Mouse (Mus musculus) stomach, embryonic 15.5 days (tissue): Measurements from ENCODE around the gene Lrrc29. TPM values are rescaled to one million over a fixed set of nuclear protein-coding genes. Genes with fewer than 3 reads are reported as not detected.

Source experiments
- ATAC-seq: fragments of 200-750 bp; cut with Nextera tagmentation; 2 replicates; pipeline ENCODE4 v1.8.0; 2017; ENCODE audit warnings: low read depth, moderate number of reproducible peaks, moderate TSS enrichment; ENCODE audit not compliant: insufficient read depth, low FRiP score
- H3K27ac ChIP-seq: fragments of 300-500 bp; sonication (generic); 2 replicates; pipeline ENCODE4 v1.5.1; 2015; ENCODE audit warnings: mild to moderate bottlenecking, inconsistent platforms
- H3K27me3 ChIP-seq: fragments of 300-500 bp; sonication (generic); replicated peaks from 2 replicates; pipeline ENCODE4 v1.6.1; 2015; ENCODE audit warnings: inconsistent platforms
- H3K36me3 ChIP-seq: fragments of 300-500 bp; sonication (generic); 2 replicates; pipeline ENCODE4 v1.6.1; 2015; ENCODE audit warnings: inconsistent platforms
- H3K4me1 ChIP-seq: fragments of 300-500 bp; sonication (generic); 2 replicates; pipeline ENCODE4 v1.6.1; 2015; ENCODE audit warnings: inconsistent platforms
- H3K4me2 ChIP-seq: fragments of 300-500 bp; sonication (generic); 2 replicates; pipeline ENCODE4 v1.6.1; 2015; ENCODE audit warnings: mild to moderate bottlenecking, inconsistent platforms
- H3K4me3 ChIP-seq: fragments of 300-500 bp; sonication (generic); replicated peaks from 2 replicates; pipeline ENCODE4 v1.5.1; 2015; ENCODE audit warnings: inconsistent platforms
- H3K9ac ChIP-seq: fragments of 300-500 bp; sonication (generic); 2 replicates; pipeline ENCODE4 v1.6.1; 2015; ENCODE audit warnings: inconsistent platforms
- H3K9me3 ChIP-seq: fragments of 300-500 bp; sonication (generic); 2 replicates; pipeline ENCODE4 v1.6.1; 2016; ENCODE audit warnings: inconsistent platforms
- WGBS: fragments of 180-500 bp; shearing (Covaris S2); methylation state at CpG from one replicate; pipeline ENCODE4 v1.1.7; 2015; 5-methylcytosine and 5-hydroxymethylcytosine counted together
- polyA plus RNA-seq: library from polyadenylated mRNA; unstranded; fragments of >200 nt; fragmentation: Nextera tagmentation; extraction: Ambion mirVana; gene quantifications from 2 replicates; pipeline ENCODE4 v1.2.1, GENCODE M21; 2015

Gene Lrrc29
- polyA plus RNA-seq = 2.3 and 2.5 TPM in 2 replicates

- H3K36me3 ChIP-seq = peaks cover 25% of the 10 kb centered on the region
- H3K4me3 ChIP-seq = peak within 1 kb of the TSS; percentile 87
- no peaks in the 10 kb centered on the region for H3K9me3 ChIP-seq
- H3K27ac ChIP-seq = peak within 1 kb of the TSS; percentile 90
- peak within 1 kb of the TSS; percentile 82 for H3K4me2 ChIP-seq
- under 1% methylated on average over 36 of the region's 36 CpGs for WGBS
- no peaks in the 10 kb centered on the region for H3K27me3 ChIP-seq
- peak within 1 kb of the TSS; percentile 76 for H3K9ac ChIP-seq
- ATAC-seq = peak; percentile 89
- peaks cover 20% of the 10 kb centered on the region for H3K4me1 ChIP-seq
Observed at GRCm38 (mm10) chr8:105326141-105326672, at the start of gene Lrrc29, which contains the start of gene Tmem208. Lrrc29 (minus strand) TSS chr8:105326278. Tmem208 (plus strand) TSS chr8:105326354.

- Histone ChIP-seq H3K4me3 (peak overlapping the region; percentile 8), H3K27me3 (no peaks in the 10 kb centered on the region), H3K9me3 (no peaks in the 10 kb centered on the region), H3K36me3 (no peaks in the 10 kb centered on the region), H3K4me1 (peaks cover 13% of the 10 kb centered on the region; the same call in 1 of the 2 replicates), H3K27ac (no peak overlapping the region), H3K9ac (no peak overlapping the region), H3K4me2 (peak overlapping the region; percentile 49)
- WGBS = 30% methylated on average over 33 of the region's 33 CpGs
- no peak for ATAC-seq
Observed at GRCm38 (mm10) chr8:105374513-105374966, 48.5 kb upstream of the Lrrc29 start.

- Histone ChIP-seq H3K9ac (no peak within 1 kb of the TSS), H3K4me2 (peak within 1 kb of the TSS; percentile 49; the same call in 1 of the 2 replicates), H3K9me3 (no peaks in the 10 kb centered on the region), H3K36me3 (no peaks in the 10 kb centered on the region), H3K4me3 (no peak within 1 kb of the TSS), H3K4me1 (peaks cover 5% of the 10 kb centered on the region; the same call in 1 of the 2 replicates), H3K27me3 (no peaks in the 10 kb centered on the region), H3K27ac (no peak within 1 kb of the TSS)
- WGBS = 45% methylated on average over 2 of the region's 2 CpGs
- no peak for ATAC-seq
Observed at GRCm38 (mm10) chr8:105373032-105373431, 47.0 kb upstream of the Lrrc29 start, which contains the start of gene Plekhg4. Plekhg4 (plus strand) TSS chr8:105373274.

- H3K4me1 ChIP-seq = peaks cover 5% of the 10 kb centered on the region; the same call in 1 of the 2 replicates
- WGBS = 74% methylated on average over 9 of the region's 9 CpGs
- no peak overlapping the region for H3K4me2 ChIP-seq
- H3K36me3 ChIP-seq = no peaks in the 10 kb centered on the region
- ATAC-seq = no peak
- no peak overlapping the region for H3K9ac ChIP-seq
- H3K4me3 ChIP-seq = no peak overlapping the region
- no peaks in the 10 kb centered on the region for H3K27me3 ChIP-seq
- no peak overlapping the region for H3K27ac ChIP-seq
- no peaks in the 10 kb centered on the region for H3K9me3 ChIP-seq
Observed at GRCm38 (mm10) chr8:105372473-105372872, 46.4 kb upstream of the Lrrc29 start.

GRCm38 (mm10) chr8:105367107-105367506, 41.0 kb upstream of the Lrrc29 start:
- WGBS = 67% methylated on average over 2 of the region's 2 CpGs
- ATAC-seq = no peak

GRCm38 (mm10) chr8:105361751-105362702, 35.9 kb upstream of the Lrrc29 start:
- Histone ChIP-seq H3K4me2 (no peak overlapping the region; the same call in 1 of the 2 replicates), H3K4me1 (peaks cover 10% of the 10 kb centered on the region), H3K9me3 (no peaks in the 10 kb centered on the region), H3K9ac (no peak overlapping the region), H3K36me3 (no peaks in the 10 kb centered on the region), H3K4me3 (no peak overlapping the region), H3K27ac (peak overlapping the region; percentile 42), H3K27me3 (no peaks in the 10 kb centered on the region)
- peak; percentile 29; the same call in 1 of the 2 replicates for ATAC-seq
- WGBS = 54% methylated on average over 12 of the region's 12 CpGs

More at GRCm38 (mm10) chr8:105367107-105367506, 41.0 kb upstream of the Lrrc29 start:
- H3K27ac ChIP-seq = no peak overlapping the region
- H3K4me3 ChIP-seq = no peak overlapping the region
- no peaks in the 10 kb centered on the region for H3K27me3 ChIP-seq
- no peak overlapping the region for H3K9ac ChIP-seq
- peaks cover 5% of the 10 kb centered on the region; the same call in 1 of the 2 replicates for H3K4me1 ChIP-seq
- H3K36me3 ChIP-seq = no peaks in the 10 kb centered on the region
- no peaks in the 10 kb centered on the region for H3K9me3 ChIP-seq
- H3K4me2 ChIP-seq = no peak overlapping the region

GRCm38 (mm10) chr8:105359646-105360045, 33.6 kb upstream of the Lrrc29 start:
- Histone ChIP-seq H3K4me3 (no peak overlapping the region), H3K27ac (no peak overlapping the region), H3K4me1 (peaks cover 10% of the 10 kb centered on the region), H3K9ac (no peak overlapping the region), H3K36me3 (no peaks in the 10 kb centered on the region), H3K9me3 (no peaks in the 10 kb centered on the region), H3K27me3 (no peaks in the 10 kb centered on the region), H3K4me2 (no peak overlapping the region)
- ATAC-seq = no peak
- WGBS = 51% methylated on average over 4 of the region's 4 CpGs

GRCm38 (mm10) chr8:105359208-105359607, 33.1 kb upstream of the Lrrc29 start:
- H3K9ac ChIP-seq = no peak overlapping the region
- H3K4me3 ChIP-seq = no peak overlapping the region
- no peaks in the 10 kb centered on the region for H3K36me3 ChIP-seq
- H3K27me3 ChIP-seq = no peaks in the 10 kb centered on the region
- no peak overlapping the region for H3K27ac ChIP-seq
- no peak for ATAC-seq
- no peaks in the 10 kb centered on the region for H3K9me3 ChIP-seq
- 62% methylated on average over 15 of the region's 15 CpGs for WGBS
- no peak overlapping the region for H3K4me2 ChIP-seq
- peaks cover 10% of the 10 kb centered on the region for H3K4me1 ChIP-seq

- 87% methylated on average over 14 of the region's 14 CpGs for WGBS
- Histone ChIP-seq H3K36me3 (no peaks in the 10 kb centered on the region), H3K4me2 (no peak overlapping the region), H3K27me3 (no peaks in the 10 kb centered on the region), H3K4me1 (peaks cover 4% of the 10 kb centered on the region; the same call in 1 of the 2 replicates), H3K4me3 (no peak overlapping the region), H3K9ac (no peak overlapping the region), H3K27ac (no peak overlapping the region), H3K9me3 (no peaks in the 10 kb centered on the region)
- no peak for ATAC-seq
Observed at GRCm38 (mm10) chr8:105356681-105357080, 30.6 kb upstream of the Lrrc29 start.

- 66% methylated on average over 26 of the region's 26 CpGs for WGBS
- Histone ChIP-seq H3K9ac (no peak overlapping the region), H3K36me3 (no peaks in the 10 kb centered on the region), H3K27ac (no peak overlapping the region), H3K27me3 (no peaks in the 10 kb centered on the region), H3K4me1 (no peaks in the 10 kb centered on the region), H3K9me3 (no peaks in the 10 kb centered on the region), H3K4me3 (no peak overlapping the region), H3K4me2 (no peak overlapping the region)
- no peak for ATAC-seq
Observed at GRCm38 (mm10) chr8:105355179-105356024, 29.3 kb upstream of the Lrrc29 start.

- H3K27ac ChIP-seq = no peak overlapping the region
- H3K4me1 ChIP-seq = no peaks in the 10 kb centered on the region
- no peak overlapping the region for H3K4me3 ChIP-seq
- H3K4me2 ChIP-seq = no peak overlapping the region
- H3K27me3 ChIP-seq = 0 out of 2 replicates have a peak, but pooled peaks cover 5% of the 10 kb centered on the region
- 94% methylated on average over 4 of the region's 4 CpGs for WGBS
- no peaks in the 10 kb centered on the region for H3K9me3 ChIP-seq
- no peaks in the 10 kb centered on the region for H3K36me3 ChIP-seq
- H3K9ac ChIP-seq = no peak overlapping the region
- ATAC-seq = no peak
Observed at GRCm38 (mm10) chr8:105354549-105354948, 28.5 kb upstream of the Lrrc29 start.
